Mouse (Mus musculus): ENCODE data around the gene Ppp1r8. TPM values are rescaled to one million over a fixed set of nuclear protein-coding genes. Genes with fewer than 3 reads are reported as not detected.
"Not testable (repeated sequence)": the region's sequence is repeated elsewhere in the genome, so short reads cannot be mapped to it uniquely, and the experiment has no call there.

The Ppp1r8 gene
- polyA plus RNA-seq, 1 experiment from 2014 or later = 101 TPM

- ATAC-seq (ENCODE audit: insufficient read depth, low FRiP score, low TSS enrichment) (no peak), DNase-seq (ENCODE audit: low spot score) (no peak)
- Histone ChIP-seq H3K4me1 (ENCODE audit: control insufficient read depth, insufficient read depth, low read length) (no peaks in the 10 kb centered on the region), H3K36me3 (ENCODE audit: control insufficient read depth, insufficient read depth, low read length) (no peaks in the 10 kb centered on the region), H3K4me2 (ENCODE audit: low read depth) (no peak overlapping the region), H3K9me3 (ENCODE audit: control insufficient read depth, low read length) (no peaks in the 10 kb centered on the region), H3K27ac (ENCODE audit: low read depth, low read length) (no peak overlapping the region), H3K27me3 (ENCODE audit: control insufficient read depth, insufficient read depth, low read length) (no peaks in the 10 kb centered on the region), H3K9ac (ENCODE audit: low read length) (no peak overlapping the region), H3K4me3 (ENCODE audit: low read depth, low read length) (no peak overlapping the region)
- WGBS = 86% methylated on average over 5 of the region's 5 CpGs
These were observed 39.8 kb downstream of the Ppp1r8 start for GRCm38 (mm10) chr4:132803212-132803611.

GRCm38 (mm10) chr4:132802171-132802637 is 40.8 kb downstream of the Ppp1r8 start:
- WGBS = 68% methylated on average over 16 of the region's 16 CpGs
- Histone ChIP-seq H3K4me3 (ENCODE audit: low read depth, low read length) (no peak overlapping the region), H3K9me3 (ENCODE audit: control insufficient read depth, low read length) (no peaks in the 10 kb centered on the region), H3K4me1 (ENCODE audit: control insufficient read depth, insufficient read depth, low read length) (no peaks in the 10 kb centered on the region), H3K9ac (ENCODE audit: low read length) (no peak overlapping the region), H3K27me3 (ENCODE audit: control insufficient read depth, insufficient read depth, low read length) (no peaks in the 10 kb centered on the region), H3K36me3 (ENCODE audit: control insufficient read depth, insufficient read depth, low read length) (no peaks in the 10 kb centered on the region), H3K4me2 (ENCODE audit: low read depth) (no peak overlapping the region), H3K27ac (ENCODE audit: low read depth, low read length) (no peak overlapping the region)
- no peak for DNase-seq (ENCODE audit: low spot score)
- ATAC-seq (ENCODE audit: insufficient read depth, low FRiP score, low TSS enrichment) = no peak

- no peak overlapping the region for H3K9ac ChIP-seq (ENCODE audit: low read length)
- 90% methylated on average over 18 of the region's 18 CpGs for WGBS
- H3K36me3 ChIP-seq (ENCODE audit: control insufficient read depth, insufficient read depth, low read length) = no peaks in the 10 kb centered on the region
- no peak overlapping the region for H3K27ac ChIP-seq (ENCODE audit: low read depth, low read length)
- no peak for DNase-seq (ENCODE audit: low spot score)
- no peaks in the 10 kb centered on the region for H3K9me3 ChIP-seq (ENCODE audit: control insufficient read depth, low read length)
- H3K4me2 ChIP-seq (ENCODE audit: low read depth) = no peak overlapping the region
- no peaks in the 10 kb centered on the region for H3K4me1 ChIP-seq (ENCODE audit: control insufficient read depth, insufficient read depth, low read length)
- no peak overlapping the region for H3K4me3 ChIP-seq (ENCODE audit: low read depth, low read length)
- no peak for ATAC-seq (ENCODE audit: insufficient read depth, low FRiP score, low TSS enrichment)
- no peaks in the 10 kb centered on the region for H3K27me3 ChIP-seq (ENCODE audit: control insufficient read depth, insufficient read depth, low read length)
These were observed 41.5 kb downstream of the Ppp1r8 start for GRCm38 (mm10) chr4:132801176-132802077.

DNA sequence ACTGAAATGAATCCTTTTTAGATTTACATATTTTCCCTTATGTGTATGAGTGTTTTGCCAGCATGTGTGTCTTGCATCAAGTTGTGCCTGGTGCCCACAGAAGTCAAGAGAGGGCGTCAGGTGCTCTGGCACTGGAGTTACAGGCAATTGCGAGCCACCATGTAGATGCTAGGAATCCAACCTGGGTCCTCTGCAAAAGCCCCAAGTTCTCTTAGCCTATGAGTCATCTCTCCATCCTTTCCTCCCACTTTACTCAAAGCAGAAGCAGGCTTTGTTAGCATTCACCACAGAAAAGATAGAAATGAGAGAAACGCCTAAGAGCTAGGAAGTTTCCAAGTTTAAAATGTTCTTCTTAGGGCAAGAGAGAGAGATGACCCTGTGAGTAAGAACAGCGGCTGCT is 43.1 kb downstream of the Ppp1r8 start:
- Histone ChIP-seq H3K4me1 (ENCODE audit: control insufficient read depth, insufficient read depth, low read length) (no peaks in the 10 kb centered on the region), H3K27ac (ENCODE audit: low read depth, low read length) (no peak overlapping the region), H3K27me3 (ENCODE audit: control insufficient read depth, insufficient read depth, low read length) (no peaks in the 10 kb centered on the region; the same call in 1 of the 2 replicates), H3K9ac (ENCODE audit: low read length) (no peak overlapping the region), H3K36me3 (ENCODE audit: control insufficient read depth, insufficient read depth, low read length) (no peaks in the 10 kb centered on the region), H3K4me3 (ENCODE audit: low read depth, low read length) (no peak overlapping the region), H3K9me3 (ENCODE audit: control insufficient read depth, low read length) (no peaks in the 10 kb centered on the region), H3K4me2 (ENCODE audit: low read depth) (no peak overlapping the region)
- no peak for DNase-seq (ENCODE audit: low spot score)
- WGBS = 87% methylated on average over 4 of the region's 4 CpGs
- ATAC-seq (ENCODE audit: insufficient read depth, low FRiP score, low TSS enrichment) = no peak

GRCm38 (mm10) chr4:132798666-132799065 is 44.3 kb downstream of the Ppp1r8 start:
- not testable (repeated sequence) for ATAC-seq (ENCODE audit: insufficient read depth, low FRiP score, low TSS enrichment); H3K9ac ChIP-seq (ENCODE audit: low read length); H3K4me1 ChIP-seq (ENCODE audit: control insufficient read depth, insufficient read depth, low read length); H3K9me3 ChIP-seq (ENCODE audit: control insufficient read depth, low read length); H3K4me3 ChIP-seq (ENCODE audit: low read depth, low read length); DNase-seq (ENCODE audit: low spot score); H3K27ac ChIP-seq (ENCODE audit: low read depth, low read length); H3K27me3 ChIP-seq (ENCODE audit: control insufficient read depth, insufficient read depth, low read length); H3K36me3 ChIP-seq (ENCODE audit: control insufficient read depth, insufficient read depth, low read length); H3K4me2 ChIP-seq (ENCODE audit: low read depth)
- 87% methylated on average over 3 of the region's 3 CpGs for whole genome bisulfite sequencing

- 78% methylated on average over 4 of the region's 4 CpGs for WGBS
- Histone ChIP-seq H3K27me3 (ENCODE audit: control insufficient read depth, insufficient read depth, low read length) (no peaks in the 10 kb centered on the region; the same call in 1 of the 2 replicates), H3K36me3 (ENCODE audit: control insufficient read depth, insufficient read depth, low read length) (no peaks in the 10 kb centered on the region), H3K9me3 (ENCODE audit: control insufficient read depth, low read length) (no peaks in the 10 kb centered on the region), H3K4me2 (ENCODE audit: low read depth) (no peak overlapping the region), H3K9ac (ENCODE audit: low read length) (no peak overlapping the region), H3K4me3 (ENCODE audit: low read depth, low read length) (no peak overlapping the region), H3K4me1 (ENCODE audit: control insufficient read depth, insufficient read depth, low read length) (no peaks in the 10 kb centered on the region), H3K27ac (ENCODE audit: low read depth, low read length) (no peak overlapping the region)
- ATAC-seq (ENCODE audit: insufficient read depth, low FRiP score, low TSS enrichment) = no peak
- DNase-seq (ENCODE audit: low spot score) = no peak
These were observed 44.9 kb downstream of the Ppp1r8 start for GRCm38 (mm10) chr4:132798028-132798427.

DNA sequence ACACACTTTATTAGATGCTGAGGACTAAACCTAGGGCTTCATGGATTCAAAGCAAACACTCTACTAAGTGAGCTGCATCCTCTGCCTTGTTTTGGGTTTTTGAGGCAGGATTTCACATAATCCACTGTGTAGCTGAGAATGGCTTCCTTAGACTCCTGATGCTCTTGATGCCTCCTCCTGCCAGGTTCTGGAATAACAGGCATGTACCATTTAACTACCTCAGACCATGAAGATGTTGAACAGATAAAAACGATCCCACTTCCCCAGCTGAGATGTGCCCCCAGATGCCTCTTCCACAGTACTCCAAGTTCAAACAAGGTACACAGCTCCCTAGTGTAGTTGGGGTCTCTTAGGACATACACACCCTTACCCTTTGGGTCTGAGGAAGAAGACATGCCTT is 45.5 kb downstream of the Ppp1r8 start:
- H3K36me3 ChIP-seq (ENCODE audit: control insufficient read depth, insufficient read depth, low read length) = no peaks in the 10 kb centered on the region
- 87% methylated on average over 1 of the region's 1 CpGs for WGBS
- no peaks in the 10 kb centered on the region; the same call in 1 of the 2 replicates for H3K27me3 ChIP-seq (ENCODE audit: control insufficient read depth, insufficient read depth, low read length)
- DNase-seq (ENCODE audit: low spot score) = no peak
- no peak overlapping the region for H3K27ac ChIP-seq (ENCODE audit: low read depth, low read length)
- ATAC-seq (ENCODE audit: insufficient read depth, low FRiP score, low TSS enrichment) = no peak
- H3K4me3 ChIP-seq (ENCODE audit: low read depth, low read length) = no peak overlapping the region
- H3K4me1 ChIP-seq (ENCODE audit: control insufficient read depth, insufficient read depth, low read length) = no peaks in the 10 kb centered on the region
- H3K9ac ChIP-seq (ENCODE audit: low read length) = no peak overlapping the region
- no peak overlapping the region for H3K4me2 ChIP-seq (ENCODE audit: low read depth)
- no peaks in the 10 kb centered on the region for H3K9me3 ChIP-seq (ENCODE audit: control insufficient read depth, low read length)

GRCm38 (mm10) chr4:132796196-132796886 is 46.6 kb downstream of the Ppp1r8 start, which contains the start of gene Themis2:
Themis2 (minus strand) TSS chr4:132796387.
- Histone ChIP-seq H3K27me3 (ENCODE audit: control insufficient read depth, insufficient read depth, low read length) (no peaks in the 10 kb centered on the region; the same call in 1 of the 2 replicates), H3K4me3 (ENCODE audit: low read depth, low read length) (0 out of 2 replicates have a peak within 1 kb of the TSS, but pooled peaks have one; percentile 24), H3K9ac (ENCODE audit: low read length) (no peak within 1 kb of the TSS), H3K4me2 (ENCODE audit: low read depth) (peak within 1 kb of the TSS; percentile 42), H3K9me3 (ENCODE audit: control insufficient read depth, low read length) (no peaks in the 10 kb centered on the region), H3K27ac (ENCODE audit: low read depth, low read length) (no peak within 1 kb of the TSS), H3K4me1 (ENCODE audit: control insufficient read depth, insufficient read depth, low read length) (no peaks in the 10 kb centered on the region), H3K36me3 (ENCODE audit: control insufficient read depth, insufficient read depth, low read length) (no peaks in the 10 kb centered on the region)
- WGBS = 3% methylated on average over 21 of the region's 21 CpGs
- ATAC-seq (ENCODE audit: insufficient read depth, low FRiP score, low TSS enrichment) = no peak
- DNase-seq (ENCODE audit: low spot score) = peak; percentile 66

All from neural tube, embryonic 11.5 days (tissue).